Mouse (Mus musculus) CD4-positive naive resting alpha-beta T cell, adult 57 days (primary cell): ENCODE measurements around the gene Atp5h. TPM values are rescaled to one million over a fixed set of nuclear protein-coding genes. Genes with fewer than 3 reads are reported as not detected.

ENCODE experiments used
- total RNA-seq: library from RNA; stranded (reverse); gene quantifications from one replicate; pipeline ENCODE4 v1.2.4, GENCODE M21; 2023

Atp5h gene
- 235 TPM for total RNA-seq

GRCm38 (mm10) chr11:115419531-115420237 lies at the start of gene Atp5h, which contains the start of gene Kctd2:
TSS of gene Atp5h (minus strand) at chr11:115419962.
TSS of gene Kctd2 (plus strand) at chr11:115420128.

GRCm38 (mm10) chr11:115462243-115462891 lies 42.6 kb upstream of the Atp5h start, which contains the start of gene Slc16a5:
TSS of gene Slc16a5 (plus strand) at chr11:115462474.

GRCm38 (mm10) chr11:115439906-115440595 lies 20.3 kb upstream of the Atp5h start, which contains the start of gene Trim80:
TSS of gene Trim80 (plus strand) at chr11:115440545.

GRCm38 (mm10) chr11:115403338-115404124 lies 16.2 kb downstream of the Atp5h start, which contains the start of gene Mrpl58:
TSS of gene Mrpl58 (plus strand) at chr11:115403752.

GRCm38 (mm10) chr11:115381743-115382539 lies 37.8 kb downstream of the Atp5h start, which contains the start of gene Cdr2l:
TSS of gene Cdr2l (plus strand) at chr11:115381916.

GRCm38 (mm10) chr11:115367395-115367944 lies 52.3 kb downstream of the Atp5h start, which contains the start of gene Hid1:
TSS of gene Hid1 (minus strand) at chr11:115367756.

Other genes with a start within 250 kb of the Atp5h start
- gene Tmem104, start 232.5 kb downstream of the Atp5h start, total RNA-seq = 11.1 TPM
- gene Nat9, start 232.1 kb downstream of the Atp5h start, total RNA-seq = 7.2 TPM
- gene Grin2c, start 152.7 kb downstream of the Atp5h start, total RNA-seq = 0.21 TPM
- 22.9 TPM for gene Fdxr, start 142.9 kb downstream of the Atp5h start, total RNA-seq
- gene Fads6, start 122.3 kb downstream of the Atp5h start, total RNA-seq = 2.3 TPM
- not detected for gene Otop2, start 112.8 kb downstream of the Atp5h start, total RNA-seq
- not detected for gene Ush1g, start 97.9 kb downstream of the Atp5h start, total RNA-seq
- not detected for gene Otop3, start 85.2 kb downstream of the Atp5h start, total RNA-seq
- gene Hid1, start 52.2 kb downstream of the Atp5h start, total RNA-seq = 33.8 TPM
- gene Cdr2l, start 38.0 kb downstream of the Atp5h start, total RNA-seq = 1.2 TPM
- 120 TPM for gene Mrpl58, start 16.2 kb downstream of the Atp5h start, total RNA-seq
- 51.3 TPM for gene Kctd2, start 166 bp upstream of the Atp5h start, total RNA-seq
- 0.30 TPM for gene Trim80, start 20.6 kb upstream of the Atp5h start, total RNA-seq
- 20.0 TPM for gene Slc16a5, start 42.5 kb upstream of the Atp5h start, total RNA-seq
- gene Armc7, start 55.7 kb upstream of the Atp5h start, total RNA-seq = 29.3 TPM
- 114 TPM for gene Nt5c, start 71.9 kb upstream of the Atp5h start, total RNA-seq
- 166 TPM for gene Jpt1, start 94.4 kb upstream of the Atp5h start, total RNA-seq
- 212 TPM for gene Sumo2, start 116.3 kb upstream of the Atp5h start, total RNA-seq
- 61.5 TPM for gene Nup85, start 144.5 kb upstream of the Atp5h start, total RNA-seq
- gene Mrps7, start 184.0 kb upstream of the Atp5h start, total RNA-seq = 23.9 TPM
- gene Gga3, start 184.1 kb upstream of the Atp5h start, total RNA-seq = 117 TPM
- gene Mif4gd, start 193.0 kb upstream of the Atp5h start, total RNA-seq = 79.5 TPM
- gene Slc25a19, start 208.3 kb upstream of the Atp5h start, total RNA-seq = 49.7 TPM